30 mouse cellular contexts compared by ENCODE assay signal in genomic region chr16:17936776-17937175, GRCm38 (mm10). TPM values are rescaled to one million over a fixed set of nuclear protein-coding genes. Genes with fewer than 3 reads are reported as not detected.
DNase-seq lines count a peak whose midpoint lies in the region; TF ChIP-seq lines count a peak whose summit lies in the region.
"Had no signal": no experiment of that assay in that cellular context is flagged by ENCODE, and none has a peak within 500 bp of the region (broad histone marks: within the 10 kb centered on the region; RNA-seq: fewer than 3 reads in every experiment).

No protein-coding gene starts in this region.

- no peak for TF ChIP-seq CTCF in lung, adult 2 months (IDR thresholded peaks at IDR 0.05; ENCODE audit: insufficient read depth, low read length)

- WGBS in lung, adult 2 months, result 66% methylated on average over 10 of the region's 10 CpGs

- TF ChIP-seq POLR2A in lung, adult 2 months (IDR thresholded peaks at IDR 0.05; ENCODE audit: borderline replicate concordance, extremely low read depth, low read depth, low read length), result no peak

- no peak overlapping the region for H3K4me3 ChIP-seq in lung, adult 2 months (replicated peaks; ENCODE audit: extremely low read depth, low read depth, low read length)
- H3K4me3 ChIP-seq: embryonic facial prominence, embryonic 10.5 days; forebrain, embryonic 15.5 days; heart, embryonic 15.5 days; midbrain, embryonic 13.5 days had no signal

- H3K4me1 ChIP-seq in lung, adult 2 months (ENCODE audit: control insufficient read depth, insufficient read depth, low read length), result no peaks in the 10 kb centered on the region
- H3K4me1 ChIP-seq: embryonic facial prominence, embryonic 10.5 days; heart, embryonic 15.5 days had no signal

- DNase-seq in adrenal gland, postnatal 14 days, result peak; percentile 63
- DNase-seq in adrenal gland, postnatal 4 days (ENCODE audit: low spot score in 2 of 2), result no peak
- DNase-seq in lung, adult 18-20 months, result peak; percentile 52 to 53
- DNase-seq in lung, adult 2 months, result no peak
- peak; percentile 48 for DNase-seq in ZHBTc4 (ENCODE audit: low read depth, low spot score)
- peak; percentile 49 for DNase-seq in lung, postnatal 25 days (ENCODE audit: low spot score)
- no peak for DNase-seq in frontal cortex, adult 2 months (ENCODE audit: extremely low spot score in 1 of 2, low spot score in 1 of 2)
- no peak for DNase-seq in left cerebral cortex, adult 11 months (ENCODE audit: low spot score)
- DNase-seq: cerebellum, adult 9-10 months; gastrocnemius, postnatal 36 days; heart, postnatal 4 days; kidney, adult 2 months had no signal

RNA-seq across cellular contexts. Expression of gene Slc25a1, which starts 8.8 kb away (rescaled TPM):
- 107 and 109 TPM in 2 replicates for total RNA-seq in adrenal gland, postnatal 14 days (2021)
- 10 to 100 TPM; 98.4 to 98.6 TPM for total RNA-seq in adrenal gland, postnatal 4 days (2021)
- polyA plus RNA-seq in lung, adult 2 months (2012; rRNA removed), result 166 and 199 TPM in 2 replicates
- polyA plus RNA-seq in frontal cortex, adult 2 months (2012; rRNA removed), result 61.7 and 71.6 TPM in 2 replicates

RNA-seq across cellular contexts. Expression of gene Gsc2, which starts 21.9 kb away (rescaled TPM):
- not detected in 2 replicates for total RNA-seq in adrenal gland, postnatal 14 days (2021)
- total RNA-seq in adrenal gland, postnatal 4 days (2021), result not detected
- not detected in 2 replicates for polyA plus RNA-seq in lung, adult 2 months (2012; rRNA removed)
- polyA plus RNA-seq in frontal cortex, adult 2 months (2012; rRNA removed), result 0.08 TPM in 1 of 2 replicates, not detected in the other
- total RNA-seq: common myeloid progenitor, adult 5-6 weeks; G1E; gastrocnemius, postnatal 36 days; heart, adult 8-10 months; heart, postnatal 4 days; layer of hippocampus, adult 18-20 months; layer of hippocampus, postnatal 25 days; left cerebral cortex, postnatal 36 days had no signal
- polyA plus RNA-seq: embryonic facial prominence, embryonic 10.5 days; G1E; heart, embryonic 15.5 days; inflammation-experienced regulatory T-cells, adult 6 months; kidney, adult 2 months; liver, embryonic 14.5 days; macrophage; neural tube, embryonic 11.5 days; Patski; thymus, postnatal 0 days had no signal

RNA-seq across cellular contexts. Expression of gene Ess2, which starts 25.6 kb away (rescaled TPM):
- 16.0 and 20.2 TPM in 2 replicates for total RNA-seq in adrenal gland, postnatal 14 days (2021)
- total RNA-seq in adrenal gland, postnatal 4 days (2021), result 10 to 100 TPM; 33.0 to 33.6 TPM
- 17.5 and 22.8 TPM in 2 replicates for polyA plus RNA-seq in lung, adult 2 months (2012; rRNA removed)
- polyA plus RNA-seq in frontal cortex, adult 2 months (2012; rRNA removed), result 36.4 and 47.2 TPM in 2 replicates

RNA-seq across cellular contexts. Expression of gene Tssk2, which starts 38.3 kb away (rescaled TPM):
- total RNA-seq in adrenal gland, postnatal 14 days (2021), result not detected in 2 replicates
- total RNA-seq in adrenal gland, postnatal 4 days (2021), result not detected
- polyA plus RNA-seq in lung, adult 2 months (2012; rRNA removed), result not detected in 2 replicates
- not detected in 2 replicates for polyA plus RNA-seq in frontal cortex, adult 2 months (2012; rRNA removed)
- total RNA-seq: common myeloid progenitor, adult 5-6 weeks; G1E; gastrocnemius, postnatal 36 days; heart, postnatal 4 days; layer of hippocampus, adult 18-20 months; layer of hippocampus, postnatal 25 days; left cerebral cortex, postnatal 36 days had no signal
- polyA plus RNA-seq: forebrain, embryonic 15.5 days; G1E; heart, embryonic 15.5 days; hindbrain, embryonic 14.5 days; kidney, postnatal 0 days; liver, embryonic 14.5 days; macrophage; thymus, postnatal 0 days had no signal

RNA-seq across cellular contexts. Expression of gene Dgcr2, which starts 38.4 kb away (rescaled TPM):
- 57.6 and 63.6 TPM in 2 replicates for total RNA-seq in adrenal gland, postnatal 14 days (2021)
- 10 to 100 TPM; 81.6 to 84.4 TPM for total RNA-seq in adrenal gland, postnatal 4 days (2021)
- 138 and 144 TPM in 2 replicates for polyA plus RNA-seq in lung, adult 2 months (2012; rRNA removed)
- polyA plus RNA-seq in frontal cortex, adult 2 months (2012; rRNA removed), result 87.2 and 95.4 TPM in 2 replicates

Comparison
In these comparisons a context has a peak if more than half of its experiments do, and no peak if none do; other contexts are left out.
1. DNase-seq: peak in adrenal gland, postnatal 14 days (single experiment), lung, adult 18-20 months (2 of 2), ZHBTc4 (single experiment) and lung, postnatal 25 days (single experiment); none in adrenal gland, postnatal 4 days (0 of 2), lung, adult 2 months (single experiment), frontal cortex, adult 2 months (0 of 2) and left cerebral cortex, adult 11 months (single experiment).